Mouse (Mus musculus): ENCODE data around the gene Ep400. TPM values are rescaled to one million over a fixed set of nuclear protein-coding genes. Genes with fewer than 3 reads are reported as not detected.
A peak's percentile ranks its signal among the peaks of the same experiment; 100 is the strongest.

The Ep400 gene
- polyA plus RNA-seq, 1 experiment from 2014 or later, result 50.5 TPM

DNA sequence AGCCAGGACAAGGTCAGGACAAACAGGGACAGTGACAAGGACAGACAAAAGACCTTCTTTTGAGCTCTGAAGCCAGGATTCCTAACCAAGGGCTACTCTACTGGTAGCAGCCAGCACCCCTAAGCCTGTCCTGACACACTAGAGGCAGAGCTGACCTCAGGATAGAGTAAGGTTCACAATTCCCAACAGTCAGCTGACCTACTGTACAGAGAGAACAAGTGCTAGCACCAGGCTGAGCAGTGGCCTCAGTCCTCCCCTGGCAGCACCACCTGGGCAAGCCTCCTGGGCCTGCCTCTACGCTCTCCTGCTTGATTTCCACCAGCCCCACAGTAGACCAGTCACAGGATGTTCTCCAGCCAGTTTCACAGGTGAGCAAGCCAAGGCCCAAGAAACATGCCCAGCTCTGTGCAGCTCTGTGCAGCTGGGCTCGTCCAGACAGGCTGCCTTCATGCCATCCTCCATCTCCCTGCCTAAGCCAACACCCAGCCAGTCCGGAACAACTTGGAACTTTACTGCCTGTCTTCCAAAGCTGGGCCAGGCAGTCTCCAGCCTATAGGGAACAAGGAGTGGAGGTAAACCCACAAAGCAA is 30.6 kb upstream of the Ep400 start:
- no peak overlapping the region for H3K27ac ChIP-seq
- ATAC-seq (ENCODE audit: insufficient number of reproducible peaks, insufficient read depth, low FRiP score, low TSS enrichment), result no peak
- H3K9me3 ChIP-seq, result no peaks in the 10 kb centered on the region
- H3K9ac ChIP-seq, result no peak overlapping the region
- H3K4me2 ChIP-seq (replicated peaks), result no peak overlapping the region
- H3K27me3 ChIP-seq, result no peaks in the 10 kb centered on the region
- H3K36me3 ChIP-seq, result peaks cover 82% of the 10 kb centered on the region
- peaks cover 8% of the 10 kb centered on the region; the same call in 1 of the 2 replicates for H3K4me1 ChIP-seq
- WGBS, result 87% methylated on average over 3 of the region's 3 CpGs
- H3K4me3 ChIP-seq, result no peak overlapping the region

GRCm38 (mm10) chr5:110797696-110798095 is 27.2 kb upstream of the Ep400 start:
- 78% methylated on average over 4 of the region's 4 CpGs for WGBS
- no peak for ATAC-seq (ENCODE audit: insufficient number of reproducible peaks, insufficient read depth, low FRiP score, low TSS enrichment)
- Histone ChIP-seq H3K27me3 (no peaks in the 10 kb centered on the region), H3K27ac (no peak overlapping the region), H3K4me3 (no peak overlapping the region), H3K4me1 (no peaks in the 10 kb centered on the region), H3K4me2 (replicated peaks) (no peak overlapping the region), H3K36me3 (peaks cover 93% of the 10 kb centered on the region), H3K9ac (no peak overlapping the region), H3K9me3 (no peaks in the 10 kb centered on the region)

DNA sequence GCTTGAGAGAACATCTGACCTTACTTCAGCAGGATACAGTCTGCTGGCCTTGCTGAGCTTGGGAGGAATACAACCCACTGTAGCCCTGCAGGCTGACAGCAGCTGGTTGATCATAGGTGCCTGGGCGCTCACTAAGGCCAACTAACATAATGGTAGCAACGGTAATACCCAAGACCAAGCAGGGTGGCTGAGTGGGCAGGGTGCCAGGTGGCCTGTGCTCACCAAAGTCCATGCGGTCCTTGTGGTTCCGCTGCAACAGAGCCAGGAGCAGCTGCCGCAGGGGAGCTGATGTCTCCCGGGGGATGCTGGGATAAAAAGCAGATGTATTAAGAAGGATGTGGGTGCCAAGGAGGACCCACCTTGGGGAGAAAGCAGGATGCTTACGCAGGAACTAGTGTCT is 23.8 kb upstream of the Ep400 start:
- no peak for ATAC-seq (ENCODE audit: insufficient number of reproducible peaks, insufficient read depth, low FRiP score, low TSS enrichment)
- H3K4me2 ChIP-seq (replicated peaks), result no peak overlapping the region
- peaks cover 96% of the 10 kb centered on the region for H3K36me3 ChIP-seq
- no peak overlapping the region for H3K27ac ChIP-seq
- no peaks in the 10 kb centered on the region for H3K9me3 ChIP-seq
- no peaks in the 10 kb centered on the region for H3K4me1 ChIP-seq
- H3K9ac ChIP-seq, result no peak overlapping the region
- 96% methylated on average over 7 of the region's 7 CpGs for WGBS
- no peak overlapping the region for H3K4me3 ChIP-seq
- H3K27me3 ChIP-seq, result no peaks in the 10 kb centered on the region

DNA sequence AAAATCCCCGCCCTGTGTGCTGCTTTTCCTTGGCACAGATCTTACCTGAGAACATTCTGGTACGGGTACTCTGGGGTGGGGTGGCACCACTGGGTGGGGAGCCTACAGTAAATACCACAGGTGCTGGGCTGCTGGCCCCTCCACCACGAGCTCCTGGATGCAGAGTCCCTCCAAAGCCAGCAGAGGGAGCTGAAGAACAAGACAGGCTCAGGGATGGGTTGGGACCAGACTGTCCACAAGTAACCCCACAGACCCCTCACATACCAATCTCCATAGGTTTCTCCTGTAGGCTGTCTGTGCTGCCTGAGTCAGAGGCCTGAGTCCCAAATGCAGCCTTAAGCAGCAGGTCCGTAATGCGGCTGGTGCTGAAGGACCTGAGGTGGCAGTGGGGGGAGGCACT is 18.2 kb upstream of the Ep400 start:
- H3K9me3 ChIP-seq, result no peaks in the 10 kb centered on the region
- H3K4me3 ChIP-seq, result no peak overlapping the region
- no peak overlapping the region for H3K4me2 ChIP-seq (replicated peaks)
- peaks cover 94% of the 10 kb centered on the region for H3K36me3 ChIP-seq
- ATAC-seq (ENCODE audit: insufficient number of reproducible peaks, insufficient read depth, low FRiP score, low TSS enrichment), result no peak
- H3K27me3 ChIP-seq, result no peaks in the 10 kb centered on the region
- 67% methylated on average over 5 of the region's 5 CpGs for WGBS
- H3K9ac ChIP-seq, result no peak overlapping the region
- no peaks in the 10 kb centered on the region for H3K4me1 ChIP-seq
- H3K27ac ChIP-seq, result no peak overlapping the region

DNA sequence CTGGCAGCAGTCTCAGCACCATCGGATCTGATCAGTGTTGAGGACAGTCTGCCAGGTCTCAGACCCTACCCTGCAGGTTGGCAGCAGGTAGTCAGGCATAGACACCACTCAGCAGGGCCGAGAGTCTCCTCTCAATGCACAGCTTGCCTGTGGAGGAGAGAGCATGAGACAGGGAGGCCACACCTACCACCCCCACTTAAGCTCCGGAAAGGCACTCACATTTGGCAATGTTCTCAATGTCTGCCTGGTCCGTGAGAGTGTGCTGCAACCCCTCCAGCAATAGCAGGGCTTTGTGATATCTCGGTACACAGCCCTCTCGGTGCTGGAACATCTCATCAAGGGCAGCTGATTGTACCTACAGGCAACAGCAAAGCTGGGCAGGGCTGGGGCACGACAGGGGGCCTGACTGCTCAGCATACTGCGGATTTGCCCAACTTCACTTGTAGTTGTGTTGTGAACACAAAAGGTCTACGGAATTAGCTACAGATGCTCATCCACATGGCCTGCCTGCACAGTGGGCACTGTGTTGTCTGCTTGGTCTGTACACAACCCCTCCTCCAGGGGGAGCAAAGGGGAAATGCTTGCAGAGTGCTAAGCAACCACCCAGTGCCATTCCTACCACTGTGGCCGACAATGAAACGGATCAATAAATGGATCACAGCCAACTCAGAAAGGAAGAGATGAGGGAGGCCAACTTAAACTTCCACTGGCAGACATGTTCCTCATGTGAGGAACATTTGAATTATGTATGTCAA is 15.7 kb upstream of the Ep400 start:
- no peaks in the 10 kb centered on the region for H3K27me3 ChIP-seq
- no peak overlapping the region for H3K4me3 ChIP-seq
- no peak overlapping the region for H3K4me2 ChIP-seq (replicated peaks)
- no peak overlapping the region for H3K9ac ChIP-seq
- no peaks in the 10 kb centered on the region for H3K4me1 ChIP-seq
- 84% methylated on average over 11 of the region's 11 CpGs for WGBS
- H3K36me3 ChIP-seq, result peaks cover 70% of the 10 kb centered on the region
- H3K27ac ChIP-seq, result no peak overlapping the region
- no peaks in the 10 kb centered on the region for H3K9me3 ChIP-seq
- no peak for ATAC-seq (ENCODE audit: insufficient number of reproducible peaks, insufficient read depth, low FRiP score, low TSS enrichment)

GRCm38 (mm10) chr5:110783150-110783549 is 12.6 kb upstream of the Ep400 start:
- Histone ChIP-seq H3K27ac (no peak overlapping the region), H3K27me3 (no peaks in the 10 kb centered on the region), H3K9ac (no peak overlapping the region), H3K9me3 (no peaks in the 10 kb centered on the region), H3K36me3 (peaks cover 44% of the 10 kb centered on the region), H3K4me2 (replicated peaks) (no peak overlapping the region), H3K4me3 (no peak overlapping the region), H3K4me1 (peaks cover 9% of the 10 kb centered on the region; the same call in 1 of the 2 replicates)
- no peak for ATAC-seq (ENCODE audit: insufficient number of reproducible peaks, insufficient read depth, low FRiP score, low TSS enrichment)
- 64% methylated on average over 8 of the region's 8 CpGs for WGBS

DNA sequence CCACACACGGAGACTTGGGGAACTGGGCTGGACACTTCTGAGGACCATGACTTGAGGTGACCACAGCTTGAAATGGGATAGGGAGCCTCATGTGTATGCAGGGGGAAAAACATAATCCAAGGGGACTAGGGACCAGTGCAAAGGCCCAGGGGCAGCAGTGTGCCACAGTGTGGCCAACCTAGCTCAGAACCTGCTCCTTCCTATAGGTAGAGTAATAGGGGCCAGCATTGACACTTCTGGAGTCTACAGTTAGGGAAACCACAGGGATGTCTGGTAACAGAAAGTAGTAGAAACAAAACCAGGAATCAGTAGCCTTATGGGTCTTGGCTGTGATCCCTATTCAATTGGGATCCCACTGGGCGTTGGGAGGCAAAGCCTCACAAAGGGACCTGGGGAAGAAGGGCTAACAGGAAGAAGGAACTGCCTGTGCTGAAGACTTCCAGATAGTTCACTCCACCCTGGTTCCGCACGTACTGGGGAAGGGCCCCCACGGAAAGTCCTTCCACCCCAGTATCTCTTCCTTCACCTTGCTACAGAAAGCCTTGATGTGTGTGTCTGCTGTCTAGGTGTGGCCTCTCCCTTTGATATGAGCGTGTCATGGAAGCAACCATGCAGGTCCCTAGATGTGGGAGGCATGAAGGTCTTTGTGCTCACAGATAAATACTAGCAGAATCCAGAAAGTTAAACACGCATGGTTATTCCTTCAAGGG is 11.2 kb upstream of the Ep400 start:
- no peak overlapping the region for H3K4me3 ChIP-seq
- ATAC-seq (ENCODE audit: insufficient number of reproducible peaks, insufficient read depth, low FRiP score, low TSS enrichment), result no peak

GRCm38 (mm10) chr5:110780761-110781528 is 10.4 kb upstream of the Ep400 start:
- Histone ChIP-seq H3K27me3 (no peaks in the 10 kb centered on the region), H3K9ac (peak overlapping the region; percentile 83), H3K9me3 (no peaks in the 10 kb centered on the region), H3K4me2 (replicated peaks) (peak overlapping the region; percentile 72), H3K27ac (0 out of 2 replicates have a peak overlapping the region, but pooled peaks have one; percentile 43), H3K4me3 (peak overlapping the region; percentile 80), H3K36me3 (peaks cover 42% of the 10 kb centered on the region), H3K4me1 (peaks cover 9% of the 10 kb centered on the region; the same call in 1 of the 2 replicates)
- ATAC-seq (ENCODE audit: insufficient number of reproducible peaks, insufficient read depth, low FRiP score, low TSS enrichment), result no peak
- 60% methylated on average over 10 of the region's 10 CpGs for WGBS

More for the DNA sequence above, 11.2 kb upstream of the Ep400 start:
- Histone ChIP-seq H3K27ac (no peak overlapping the region), H3K4me1 (peaks cover 9% of the 10 kb centered on the region; the same call in 1 of the 2 replicates), H3K4me2 (replicated peaks) (no peak overlapping the region), H3K27me3 (no peaks in the 10 kb centered on the region), H3K9ac (no peak overlapping the region), H3K9me3 (no peaks in the 10 kb centered on the region), H3K36me3 (peaks cover 42% of the 10 kb centered on the region)
- WGBS, result 84% methylated on average over 7 of the region's 7 CpGs

- Histone ChIP-seq H3K4me2 (replicated peaks) (peak within 1 kb of the TSS; percentile 72), H3K27me3 (no peaks in the 10 kb centered on the region), H3K4me1 (peaks cover 9% of the 10 kb centered on the region; the same call in 1 of the 2 replicates), H3K4me3 (peak within 1 kb of the TSS; percentile 80), H3K36me3 (peaks cover 44% of the 10 kb centered on the region), H3K27ac (0 out of 2 replicates have a peak within 1 kb of the TSS, but pooled peaks have one; percentile 43), H3K9me3 (no peaks in the 10 kb centered on the region), H3K9ac (peak within 1 kb of the TSS; percentile 83)
- WGBS, result under 1% methylated on average over 57 of the region's 57 CpGs
- peak; percentile 67 for ATAC-seq (ENCODE audit: insufficient number of reproducible peaks, insufficient read depth, low FRiP score, low TSS enrichment)
Measured at GRCm38 (mm10) chr5:110779998-110780760, 9.7 kb upstream of the Ep400 start, which contains the start of gene Pus1. Pus1 (minus strand) TSS chr5:110780659.

DNA sequence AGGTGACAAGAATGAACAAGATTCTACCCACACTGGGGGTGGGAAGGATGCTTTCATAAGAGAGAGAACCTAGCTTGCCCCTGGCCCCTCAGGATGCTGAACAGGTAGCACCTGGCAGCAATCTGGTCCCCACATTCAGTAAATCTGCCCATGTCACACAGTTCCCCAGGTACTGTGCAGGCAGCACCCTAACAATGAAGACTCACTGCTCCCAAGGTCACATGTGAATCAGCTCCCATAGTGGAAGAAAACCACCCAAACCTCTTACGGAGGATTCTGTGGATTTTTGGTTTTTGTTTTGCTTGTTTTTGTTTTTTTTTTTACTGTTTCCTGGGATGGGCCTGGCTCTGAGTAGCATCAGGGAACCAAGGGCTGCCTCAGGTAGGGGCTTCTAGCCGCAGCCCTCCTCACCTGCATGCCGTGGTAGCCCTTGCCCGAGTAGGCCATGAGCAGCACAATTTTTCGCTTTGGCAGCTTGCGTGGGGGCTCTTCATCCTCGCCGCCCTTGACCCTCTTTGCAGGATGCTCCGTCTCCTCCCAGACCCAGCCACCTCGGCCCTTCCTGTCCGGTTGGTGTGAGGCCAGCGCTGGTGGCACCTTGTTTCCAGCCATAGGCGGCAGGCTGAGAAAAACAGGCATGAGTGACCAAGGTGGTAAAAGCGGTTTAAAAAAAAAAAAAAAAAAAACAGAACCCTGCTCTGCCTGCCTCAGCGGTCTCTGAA is 8.9 kb upstream of the Ep400 start:
- Histone ChIP-seq H3K36me3 (peaks cover 46% of the 10 kb centered on the region), H3K27me3 (no peaks in the 10 kb centered on the region), H3K4me3 (peak overlapping the region; percentile 80), H3K27ac (no peak overlapping the region), H3K9me3 (no peaks in the 10 kb centered on the region), H3K4me2 (replicated peaks) (peak overlapping the region; percentile 72), H3K4me1 (peaks cover 9% of the 10 kb centered on the region; the same call in 1 of the 2 replicates), H3K9ac (peak overlapping the region; percentile 83)
- WGBS, result 19% methylated on average over 15 of the region's 15 CpGs
- no peak for ATAC-seq (ENCODE audit: insufficient number of reproducible peaks, insufficient read depth, low FRiP score, low TSS enrichment)

Measured in embryonic facial prominence, embryonic 12.5 days (tissue).